In genomic region chr11:62215107-62215506, GRCm38 (mm10) we compare ENCODE assay signal across 18 mouse cellular contexts.
"Had no signal": no experiment of that assay in that cellular context is flagged by ENCODE, and none has a peak within 500 bp of the region (broad histone marks: within the 10 kb centered on the region; RNA-seq: fewer than 3 reads in every experiment).

No protein-coding gene starts in this region.

- H3K27ac ChIP-seq: limb, embryonic 10.5 days; limb, embryonic 13.5 days; liver, embryonic 12.5 days; liver, embryonic 15.5 days; lung, embryonic 15.5 days; midbrain, embryonic 10.5 days; midbrain, embryonic 13.5 days; neural tube, embryonic 13.5 days had no signal

- H3K27me3 ChIP-seq: limb, embryonic 13.5 days; liver, embryonic 12.5 days; liver, embryonic 15.5 days; lung, embryonic 15.5 days; megakaryocyte, embryonic 14.5 days; midbrain, embryonic 13.5 days; neural tube, embryonic 13.5 days had no signal

- H3K4me1 ChIP-seq: limb, embryonic 10.5 days; liver, embryonic 12.5 days; lung, embryonic 15.5 days; neural tube, embryonic 13.5 days had no signal

- DNase-seq: kidney, adult 9 months; kidney, postnatal 14 days; kidney, postnatal 4 days; liver; lung, adult 18-20 months; lung, postnatal 10 days; lung, postnatal 36 days; thymus, postnatal 36 days had no signal

- H3K9me3 ChIP-seq: limb, embryonic 10.5 days; limb, embryonic 13.5 days; liver, embryonic 12.5 days; liver, embryonic 15.5 days; lung, embryonic 15.5 days; megakaryocyte, embryonic 14.5 days; midbrain, embryonic 10.5 days; midbrain, embryonic 13.5 days; neural tube, embryonic 13.5 days had no signal

- H3K4me3 ChIP-seq: limb, embryonic 10.5 days; limb, embryonic 13.5 days; liver, embryonic 12.5 days; liver, embryonic 15.5 days; lung, embryonic 15.5 days; megakaryocyte, embryonic 14.5 days; midbrain, embryonic 10.5 days; midbrain, embryonic 13.5 days; myocyte; neural tube, embryonic 13.5 days had no signal

- H3K36me3 ChIP-seq: limb, embryonic 13.5 days; lung, embryonic 15.5 days had no signal
